Mouse (Mus musculus): ENCODE data around the gene Gm49630. TPM values are rescaled to one million over a fixed set of nuclear protein-coding genes. Genes with fewer than 3 reads are reported as not detected.
"Not testable (repeated sequence)": the region's sequence is repeated elsewhere in the genome, so short reads cannot be mapped to it uniquely, and the experiment has no call there.

Gene Gm49630
- polyA plus RNA-seq, 1 experiment from 2014 or later = not detected

- not testable (repeated sequence) for H3K4me3 ChIP-seq; H3K27ac ChIP-seq (replicated peaks); H3K4me2 ChIP-seq; H3K4me1 ChIP-seq; H3K9ac ChIP-seq; H3K27me3 ChIP-seq (replicated peaks); H3K9me3 ChIP-seq; H3K36me3 ChIP-seq
- 46% methylated on average over 8 of the region's 8 CpGs for WGBS
- ATAC-seq (ENCODE audit: extremely low read depth, insufficient number of reproducible peaks, low FRiP score, low TSS enrichment) = peak; percentile 33; the same call in 1 of the 2 replicates
These were observed 65.2 kb downstream of the Gm49630 start for GRCm38 (mm10) chr17:7306278-7307196.

Other genes starting within 250 kb of the Gm49630 start
- 35.9 and 37.5 TPM in 2 replicates for gene Rps6ka2, start 201.9 kb downstream of the Gm49630 start, polyA plus RNA-seq (2015; fragmentation: Nextera tagmentation; extraction: Ambion mirVana)
- 0.13 TPM in 1 of 2 replicates, not detected in the other for gene Tcp10a, start 47.3 kb downstream of the Gm49630 start, polyA plus RNA-seq (2015; fragmentation: Nextera tagmentation; extraction: Ambion mirVana)
- not detected in 2 replicates for gene Ttll2, start 19.3 kb downstream of the Gm49630 start, polyA plus RNA-seq (2015; fragmentation: Nextera tagmentation; extraction: Ambion mirVana)
- gene Unc93a2, start 13.5 kb upstream of the Gm49630 start, polyA plus RNA-seq (2015; fragmentation: Nextera tagmentation; extraction: Ambion mirVana) = not detected in 2 replicates

All from heart, embryonic 13.5 days (tissue).